Mouse (Mus musculus): ENCODE data around the gene Knstrn. TPM values are rescaled to one million over a fixed set of nuclear protein-coding genes. Genes with fewer than 3 reads are reported as not detected.

Knstrn gene
- total and polyA plus RNA-seq, 2 experiments from 2014 or later = 8.6 to 16.5 TPM

- H3K27ac ChIP-seq = no peak overlapping the region
- H3K36me3 ChIP-seq (ENCODE audit: insufficient read depth, low read length) = no peaks in the 10 kb centered on the region
- H3K27me3 ChIP-seq (ENCODE audit: insufficient read depth, low read length) = no peaks in the 10 kb centered on the region
- WGBS = 88% methylated on average over 4 of the region's 4 CpGs
- TF ChIP-seq CTCF (IDR thresholded peaks at IDR 0.05; ENCODE audit: low read depth) = no peak
- no peak for DNase-seq (ENCODE audit: low spot score)
- H3K9me3 ChIP-seq (ENCODE audit: low read length) = no peaks in the 10 kb centered on the region
- no peak overlapping the region for H3K9ac ChIP-seq (replicated peaks; ENCODE audit: low read length)
- no peak overlapping the region for H3K4me2 ChIP-seq (ENCODE audit: low read depth, low read length)
- ATAC-seq = no peak
- H3K4me1 ChIP-seq (ENCODE audit: insufficient read depth, low read length) = no peaks in the 10 kb centered on the region
- no peak overlapping the region for H3K4me3 ChIP-seq (ENCODE audit: low read length)
Observed at GRCm38 (mm10) chr2:118841774-118842173, 28.0 kb downstream of the Knstrn start.

- H3K4me2 ChIP-seq (ENCODE audit: low read depth, low read length) = no peak overlapping the region
- no peak overlapping the region for H3K27ac ChIP-seq
- H3K9me3 ChIP-seq (ENCODE audit: low read length) = no peaks in the 10 kb centered on the region
- H3K9ac ChIP-seq (replicated peaks; ENCODE audit: low read length) = no peak overlapping the region
- no peak overlapping the region for H3K4me3 ChIP-seq (ENCODE audit: low read length)
- TF ChIP-seq CTCF (IDR thresholded peaks at IDR 0.05; ENCODE audit: low read depth) = no peak
- ATAC-seq = no peak
- H3K27me3 ChIP-seq (ENCODE audit: insufficient read depth, low read length) = no peaks in the 10 kb centered on the region
- H3K4me1 ChIP-seq (ENCODE audit: insufficient read depth, low read length) = no peaks in the 10 kb centered on the region
- WGBS = 86% methylated on average over 3 of the region's 3 CpGs
- H3K36me3 ChIP-seq (ENCODE audit: insufficient read depth, low read length) = no peaks in the 10 kb centered on the region
- DNase-seq (ENCODE audit: low spot score) = no peak
Observed at GRCm38 (mm10) chr2:118844427-118844826, 30.6 kb downstream of the Knstrn start.

GRCm38 (mm10) chr2:118846246-118846645 is 32.4 kb downstream of the Knstrn start:
- H3K27me3 ChIP-seq (ENCODE audit: insufficient read depth, low read length) = no peaks in the 10 kb centered on the region
- no peaks in the 10 kb centered on the region for H3K36me3 ChIP-seq (ENCODE audit: insufficient read depth, low read length)
- TF ChIP-seq CTCF (IDR thresholded peaks at IDR 0.05; ENCODE audit: low read depth) = no peak
- peak; percentile 60 for DNase-seq (ENCODE audit: low spot score)
- H3K4me2 ChIP-seq (ENCODE audit: low read depth, low read length) = no peak overlapping the region
- H3K9ac ChIP-seq (replicated peaks; ENCODE audit: low read length) = no peak overlapping the region
- H3K9me3 ChIP-seq (ENCODE audit: low read length) = no peaks in the 10 kb centered on the region
- ATAC-seq = peak; percentile 45; the same call in 1 of the 2 replicates
- H3K4me1 ChIP-seq (ENCODE audit: insufficient read depth, low read length) = no peaks in the 10 kb centered on the region
- WGBS = 44% methylated on average over 7 of the region's 7 CpGs
- H3K4me3 ChIP-seq (ENCODE audit: low read length) = no peak overlapping the region
- H3K27ac ChIP-seq = no peak overlapping the region

GRCm38 (mm10) chr2:118851756-118852155 is 38.0 kb downstream of the Knstrn start:
- H3K9ac ChIP-seq (replicated peaks; ENCODE audit: low read length) = no peak overlapping the region
- TF ChIP-seq CTCF (IDR thresholded peaks at IDR 0.05; ENCODE audit: low read depth) = no peak
- H3K27me3 ChIP-seq (ENCODE audit: insufficient read depth, low read length) = no peaks in the 10 kb centered on the region
- no peak overlapping the region for H3K27ac ChIP-seq
- no peaks in the 10 kb centered on the region for H3K4me1 ChIP-seq (ENCODE audit: insufficient read depth, low read length)
- DNase-seq (ENCODE audit: low spot score) (no peak), ATAC-seq (no peak)
- H3K9me3 ChIP-seq (ENCODE audit: low read length) = no peaks in the 10 kb centered on the region
- 43% methylated on average over 3 of the region's 3 CpGs for WGBS
- no peaks in the 10 kb centered on the region for H3K36me3 ChIP-seq (ENCODE audit: insufficient read depth, low read length)
- H3K4me2 ChIP-seq (ENCODE audit: low read depth, low read length) = no peak overlapping the region
- H3K4me3 ChIP-seq (ENCODE audit: low read length) = no peak overlapping the region

GRCm38 (mm10) chr2:118861454-118862339 is 47.9 kb downstream of the Knstrn start, which contains the start of gene Ivd:
TSS of gene Ivd (plus strand) at chr2:118861954.
- Histone ChIP-seq H3K9me3 (ENCODE audit: low read length) (no peaks in the 10 kb centered on the region), H3K4me1 (ENCODE audit: insufficient read depth, low read length) (no peaks in the 10 kb centered on the region), H3K36me3 (ENCODE audit: insufficient read depth, low read length) (no peaks in the 10 kb centered on the region), H3K4me3 (ENCODE audit: low read length) (peak within 1 kb of the TSS; percentile 63), H3K4me2 (ENCODE audit: low read depth, low read length) (peak within 1 kb of the TSS; percentile 88), H3K27ac (peak within 1 kb of the TSS; percentile 84), H3K27me3 (ENCODE audit: insufficient read depth, low read length) (no peaks in the 10 kb centered on the region), H3K9ac (replicated peaks; ENCODE audit: low read length) (peak within 1 kb of the TSS; percentile 75)
- whole genome bisulfite sequencing = under 1% methylated on average over 34 of the region's 34 CpGs
- DNase-seq (ENCODE audit: low spot score) (peak; percentile 97), ATAC-seq (peak; percentile 100)
- no peak for TF ChIP-seq CTCF (IDR thresholded peaks at IDR 0.05; ENCODE audit: low read depth)

- WGBS = 17% methylated on average over 2 of the region's 3 CpGs
- H3K9me3 ChIP-seq (ENCODE audit: low read length) = no peaks in the 10 kb centered on the region
- ATAC-seq (no peak), DNase-seq (ENCODE audit: low spot score) (no peak)
- no peaks in the 10 kb centered on the region for H3K36me3 ChIP-seq (ENCODE audit: insufficient read depth, low read length)
- H3K9ac ChIP-seq (replicated peaks; ENCODE audit: low read length) = peak overlapping the region; percentile 75
- H3K4me2 ChIP-seq (ENCODE audit: low read depth, low read length) = peak overlapping the region; percentile 88
- H3K4me3 ChIP-seq (ENCODE audit: low read length) = peak overlapping the region; percentile 63
- no peaks in the 10 kb centered on the region for H3K4me1 ChIP-seq (ENCODE audit: insufficient read depth, low read length)
- peak overlapping the region; percentile 84 for H3K27ac ChIP-seq
- no peak for TF ChIP-seq CTCF (IDR thresholded peaks at IDR 0.05; ENCODE audit: low read depth)
- no peaks in the 10 kb centered on the region for H3K27me3 ChIP-seq (ENCODE audit: insufficient read depth, low read length)
Observed at GRCm38 (mm10) chr2:118862340-118862675, 48.5 kb downstream of the Knstrn start.

GRCm38 (mm10) chr2:118870601-118871000 is 56.8 kb downstream of the Knstrn start:
- no peak overlapping the region for H3K27ac ChIP-seq
- no peak for TF ChIP-seq CTCF (IDR thresholded peaks at IDR 0.05; ENCODE audit: low read depth)
- H3K9me3 ChIP-seq (ENCODE audit: low read length) = no peaks in the 10 kb centered on the region
- no peak overlapping the region for H3K4me3 ChIP-seq (ENCODE audit: low read length)
- no peaks in the 10 kb centered on the region for H3K27me3 ChIP-seq (ENCODE audit: insufficient read depth, low read length)
- H3K4me2 ChIP-seq (ENCODE audit: low read depth, low read length) = no peak overlapping the region
- no peaks in the 10 kb centered on the region for H3K4me1 ChIP-seq (ENCODE audit: insufficient read depth, low read length)
- ATAC-seq (no peak), DNase-seq (ENCODE audit: low spot score) (no peak)
- H3K36me3 ChIP-seq (ENCODE audit: insufficient read depth, low read length) = no peaks in the 10 kb centered on the region; the same call in 1 of the 2 replicates
- 91% methylated on average over 3 of the region's 3 CpGs for WGBS
- no peak overlapping the region for H3K9ac ChIP-seq (replicated peaks; ENCODE audit: low read length)
